Mouse (Mus musculus) cerebral cortex, adult 2 months (tissue): ENCODE data around the gene Ccdc115.

Source experiments
- WGBS: fragments of 180-500 bp; shearing (Covaris S2); methylation state at CpG from one replicate; pipeline ENCODE4 v1.1.7; 2018; 5-methylcytosine and 5-hydroxymethylcytosine counted together

The Ccdc115 gene

DNA sequence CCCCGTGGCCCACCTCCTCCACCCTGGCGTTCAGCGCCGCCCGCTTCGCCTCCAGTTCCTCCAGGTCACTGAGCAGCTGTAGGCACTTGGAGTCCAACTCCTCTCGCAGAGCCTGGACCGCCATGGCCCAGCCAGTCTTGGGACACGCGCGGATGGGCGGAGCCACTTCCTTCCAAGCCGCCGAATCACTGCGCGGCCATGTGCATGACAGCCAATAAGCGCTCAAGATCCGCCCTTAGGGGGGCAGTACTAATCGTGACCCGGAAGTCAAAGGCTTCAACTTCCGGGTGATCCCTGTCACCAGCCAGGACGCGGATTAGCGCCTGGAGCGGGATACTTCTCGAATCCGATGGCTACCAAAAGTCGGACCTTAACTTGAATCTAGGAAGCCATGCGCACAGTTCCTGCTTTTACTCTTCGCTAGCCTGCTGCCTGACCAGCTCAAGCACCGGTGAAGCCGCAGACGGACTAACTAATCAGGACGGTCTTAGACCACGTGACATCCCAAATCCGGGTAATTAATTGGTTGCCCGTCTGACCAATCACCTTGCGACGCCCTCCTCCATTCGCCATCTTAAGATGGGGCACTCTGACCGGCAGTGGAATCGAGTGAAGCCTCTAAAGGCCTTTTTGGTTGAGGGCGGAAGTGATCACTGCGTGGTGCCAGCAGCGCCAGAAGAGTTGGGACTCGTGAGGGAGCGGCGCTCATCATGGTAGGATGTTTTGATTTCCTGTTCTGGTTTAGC lies at the start of gene Ccdc115, which contains the start of gene Imp4:
TSS of gene Ccdc115 (minus strand) at position 458 of the 746 bp plus-strand sequence.
TSS of gene Imp4 (plus strand) at position 637 of the 746 bp plus-strand sequence.
- WGBS = under 1% methylated on average over 48 of the region's 48 CpGs

DNA sequence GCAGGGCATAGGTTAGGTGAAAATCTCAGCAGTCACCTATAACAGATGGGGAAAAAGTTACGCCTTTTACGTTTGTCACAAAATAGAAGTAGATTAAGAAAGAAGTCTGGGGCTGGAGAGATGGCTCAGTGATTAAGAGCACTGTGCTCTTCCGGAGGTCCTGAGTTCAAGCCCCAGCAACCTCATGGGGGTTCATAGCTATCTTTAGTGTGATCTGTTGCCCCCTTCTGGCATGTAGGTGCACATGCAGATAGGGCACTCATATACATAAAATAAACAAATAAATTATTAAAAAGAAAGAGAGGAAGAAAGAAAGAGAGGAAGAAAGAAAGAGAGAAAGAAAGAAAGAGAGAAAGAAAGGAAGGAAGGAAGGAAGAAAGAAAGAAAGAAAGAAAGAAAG lies 47.9 kb upstream of the Ccdc115 start:
- 93% methylated on average over 3 of the region's 3 CpGs for WGBS

- WGBS = 16% methylated on average over 25 of the region's 25 CpGs
Measured at GRCm38 (mm10) chr1:34485461-34486188, 46.2 kb upstream of the Ccdc115 start.

DNA sequence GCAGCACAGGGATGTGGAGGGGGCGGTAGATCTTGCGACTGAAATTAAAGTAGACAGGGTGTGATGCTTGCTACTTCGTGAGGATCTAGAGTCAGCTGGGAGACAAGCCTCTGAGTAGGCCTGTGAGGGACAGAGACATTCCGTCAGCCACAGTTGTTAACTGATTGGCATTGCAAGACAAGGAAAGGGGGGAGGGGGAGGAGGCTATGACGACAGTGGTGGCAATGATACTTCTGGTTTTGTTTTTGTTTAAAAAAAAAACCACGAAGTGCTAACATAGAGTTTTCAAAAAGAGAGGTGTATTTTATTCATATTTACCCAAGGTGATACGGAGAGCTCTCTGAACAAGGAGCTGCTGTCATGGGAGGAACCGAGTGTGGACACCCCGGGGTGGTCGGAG lies 45.0 kb upstream of the Ccdc115 start:
- WGBS = 72% methylated on average over 10 of the region's 10 CpGs

GRCm38 (mm10) chr1:34481920-34482669 lies 42.6 kb upstream of the Ccdc115 start:
- 63% methylated on average over 5 of the region's 5 CpGs for WGBS

GRCm38 (mm10) chr1:34480801-34481200 lies 41.3 kb upstream of the Ccdc115 start:
- 75% methylated on average over 5 of the region's 5 CpGs for WGBS

DNA sequence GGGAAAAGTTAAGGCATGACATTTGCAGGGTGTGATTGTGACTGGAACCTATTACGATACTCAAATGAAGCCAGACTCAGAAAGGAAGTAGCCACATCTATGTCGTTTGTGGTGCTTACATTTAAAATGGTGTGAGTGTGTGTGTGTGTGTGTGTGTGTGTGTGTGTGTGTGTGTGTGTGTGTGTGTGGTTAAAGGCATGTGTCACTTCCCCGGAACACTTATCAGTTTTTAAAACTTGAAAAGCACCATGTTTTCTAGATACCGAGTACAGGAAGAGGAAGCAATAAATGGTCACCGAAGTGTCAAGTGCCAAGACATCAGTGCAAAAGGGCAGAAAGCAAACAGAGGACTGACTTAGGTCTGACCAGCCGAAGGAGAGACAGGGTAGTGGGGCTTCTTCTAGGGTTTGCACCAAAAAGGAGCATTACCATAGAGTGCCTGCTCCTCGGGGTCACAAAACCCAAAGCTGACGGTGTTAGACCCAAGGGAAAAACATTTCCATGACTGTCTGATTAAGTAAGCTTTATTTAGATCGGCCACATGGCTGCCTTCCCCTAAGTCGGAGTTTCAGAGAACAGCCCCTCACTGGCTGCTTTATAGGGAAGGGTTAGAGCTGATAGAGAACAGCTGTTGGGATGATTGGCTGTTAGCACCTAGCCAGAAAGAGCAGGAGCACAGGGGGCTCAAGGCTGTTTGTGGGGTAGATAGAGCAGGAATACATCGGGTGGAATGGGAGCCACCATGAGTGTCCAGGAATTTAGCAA lies 39.6 kb upstream of the Ccdc115 start:
- WGBS = 67% methylated on average over 11 of the region's 11 CpGs

DNA sequence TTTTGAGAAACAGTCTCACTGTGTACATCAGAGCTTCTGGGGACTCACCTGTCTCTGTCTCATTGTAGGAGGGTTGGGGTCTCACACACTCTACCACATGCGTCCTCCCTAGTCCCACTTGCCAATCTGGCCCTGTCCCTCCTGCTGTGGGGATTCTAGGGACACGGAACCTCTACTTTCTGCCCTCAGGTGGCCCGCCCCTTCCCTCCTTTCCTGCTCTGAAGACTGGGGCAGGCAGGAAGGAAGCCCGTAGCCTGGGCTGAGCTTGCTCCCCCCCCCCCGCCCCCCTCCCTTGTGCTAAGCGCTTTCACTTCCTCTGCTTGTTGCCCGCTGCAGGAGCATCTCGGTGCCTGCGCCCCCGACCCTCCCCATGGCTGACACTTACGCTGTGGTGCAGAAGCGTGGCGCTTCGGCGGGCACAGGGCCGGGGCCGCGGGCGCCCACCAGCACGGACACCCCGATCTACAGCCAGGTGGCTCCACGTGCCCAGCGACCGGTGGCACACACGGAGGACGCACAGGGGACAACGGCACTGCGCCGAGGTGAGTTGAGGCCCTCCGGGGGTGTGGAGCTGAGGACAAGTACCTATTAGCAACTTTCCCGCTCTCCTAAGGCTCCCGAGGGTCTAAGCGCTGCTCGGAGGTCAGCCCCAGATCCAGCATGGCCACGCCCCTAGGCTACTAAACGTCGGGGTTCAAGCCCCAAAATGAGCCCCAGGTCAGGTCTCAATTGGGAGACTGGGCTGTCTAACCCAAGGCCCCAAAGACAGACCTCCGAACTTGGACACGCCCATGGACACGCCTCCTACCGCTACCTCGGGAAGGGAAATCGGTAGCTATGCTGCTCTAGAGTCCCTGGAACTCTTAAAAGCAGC lies 33.2 kb upstream of the Ccdc115 start:
- WGBS = 2% methylated on average over 43 of the region's 43 CpGs

- 79% methylated on average over 5 of the region's 5 CpGs for WGBS
Measured at GRCm38 (mm10) chr1:34469801-34470200, 30.3 kb upstream of the Ccdc115 start.

- 84% methylated on average over 4 of the region's 4 CpGs for WGBS
Measured at GRCm38 (mm10) chr1:34468500-34468899, 29.0 kb upstream of the Ccdc115 start.

DNA sequence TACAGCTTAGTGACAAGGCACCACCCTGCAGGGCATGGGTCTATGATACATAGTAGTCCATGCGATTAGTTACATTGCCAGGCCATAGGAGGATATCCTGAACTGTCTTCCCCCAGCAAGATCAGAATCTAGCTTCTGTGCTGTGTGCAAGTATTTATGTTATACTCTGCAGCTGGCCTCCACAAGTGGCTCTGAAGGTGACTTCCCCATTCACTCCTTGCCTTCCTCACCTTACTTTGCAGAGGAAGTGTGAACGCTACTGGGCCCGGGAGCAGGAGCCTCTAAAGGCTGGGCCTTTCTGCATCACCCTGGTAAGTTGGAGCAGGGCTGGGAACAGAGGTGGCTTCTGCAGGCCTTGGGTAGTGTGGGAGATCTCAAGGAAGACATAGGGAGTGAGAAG lies 28.6 kb upstream of the Ccdc115 start:
- 73% methylated on average over 3 of the region's 3 CpGs for WGBS

- WGBS = 78% methylated on average over 6 of the region's 6 CpGs
Measured at GRCm38 (mm10) chr1:34465445-34465844, 26.0 kb upstream of the Ccdc115 start.

DNA sequence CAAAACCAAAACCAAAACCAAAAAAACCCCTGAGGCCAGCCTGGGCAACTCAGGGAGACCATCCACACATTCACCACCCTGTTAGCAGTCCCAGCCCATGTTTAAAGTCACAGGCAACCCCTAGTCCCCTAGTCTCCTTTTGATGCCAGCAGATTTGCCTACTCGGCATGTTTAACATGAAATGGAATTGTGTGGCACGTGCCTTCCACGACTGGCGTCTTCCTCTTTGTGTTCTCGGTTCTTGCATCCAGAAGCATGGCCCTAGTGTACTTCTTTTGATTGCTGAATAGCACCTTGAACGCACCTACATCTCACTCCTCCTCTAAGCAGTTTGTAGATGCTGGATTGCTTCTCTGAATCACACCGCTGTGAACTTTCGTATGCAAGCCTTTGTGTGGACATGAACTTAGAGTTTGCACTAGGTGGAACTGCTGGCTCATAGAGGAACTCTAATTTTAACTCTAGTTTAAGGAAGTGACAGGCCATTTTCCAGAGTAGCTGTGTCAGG lies 24.9 kb upstream of the Ccdc115 start:
- 86% methylated on average over 8 of the region's 8 CpGs for WGBS

DNA sequence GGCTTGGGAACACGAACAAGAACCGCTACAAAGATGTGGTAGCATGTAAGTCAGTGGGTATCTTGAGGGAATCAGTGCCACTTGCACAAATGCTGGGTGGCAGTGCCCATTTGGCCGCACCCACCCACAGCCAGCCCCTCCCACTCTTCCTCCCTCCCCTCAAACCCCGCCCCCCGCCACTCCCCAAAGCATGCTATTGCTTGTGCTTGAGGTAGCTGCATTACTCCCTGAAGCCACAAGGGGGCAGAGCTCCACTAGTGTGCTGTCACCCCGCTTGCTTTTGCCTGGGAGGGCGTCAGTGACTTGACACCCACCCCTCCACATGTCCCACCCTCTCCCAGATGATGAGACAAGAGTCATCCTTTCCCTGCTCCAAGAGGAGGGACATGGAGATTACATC lies 23.3 kb upstream of the Ccdc115 start:
- WGBS = 24% methylated on average over 7 of the region's 7 CpGs

GRCm38 (mm10) chr1:34460061-34460441 lies 20.6 kb upstream of the Ccdc115 start:
- 5% methylated on average over 15 of the region's 15 CpGs for WGBS

GRCm38 (mm10) chr1:34459284-34460060 lies 20.0 kb upstream of the Ccdc115 start, which contains the start of gene Ptpn18:
Gene Ptpn18, plus strand, starts transcription at chr1:34459762.
- WGBS = 1% methylated on average over 48 of the region's 48 CpGs

GRCm38 (mm10) chr1:34458431-34458830 lies 19.0 kb upstream of the Ccdc115 start:
- WGBS = 46% methylated on average over 8 of the region's 8 CpGs

DNA sequence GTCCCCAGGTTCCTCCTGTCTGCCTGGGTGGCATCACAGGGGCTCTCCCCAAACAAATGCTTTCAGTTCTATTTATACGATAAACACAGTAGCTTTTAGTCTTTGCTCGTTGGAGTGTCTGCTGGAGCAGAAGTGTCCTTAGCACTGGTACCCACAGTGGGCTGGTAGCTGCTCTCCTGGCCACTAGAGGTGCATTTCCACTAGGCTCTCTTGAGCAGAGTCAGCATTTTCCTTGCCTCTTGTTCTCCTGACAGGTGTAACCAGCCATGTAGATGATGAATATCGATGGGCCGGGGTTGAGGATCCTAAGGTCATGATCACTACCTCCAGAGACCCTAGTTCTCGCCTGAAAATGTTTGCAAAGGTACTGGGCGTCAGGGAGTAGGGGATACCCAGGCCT lies 3.7 kb upstream of the Ccdc115 start:
- 92% methylated on average over 6 of the region's 6 CpGs for WGBS

- WGBS = 8% methylated on average over 31 of the region's 31 CpGs
Measured at GRCm38 (mm10) chr1:34439961-34440630, 624 bp upstream of the Ccdc115 start.
